Mouse (Mus musculus): Measurements from ENCODE around the gene Slit2. TPM values are rescaled to one million over a fixed set of nuclear protein-coding genes. Genes with fewer than 3 reads are reported as not detected.

The Slit2 gene
- polyA plus RNA-seq, 1 experiment from 2014 or later: 19.4 TPM

DNA sequence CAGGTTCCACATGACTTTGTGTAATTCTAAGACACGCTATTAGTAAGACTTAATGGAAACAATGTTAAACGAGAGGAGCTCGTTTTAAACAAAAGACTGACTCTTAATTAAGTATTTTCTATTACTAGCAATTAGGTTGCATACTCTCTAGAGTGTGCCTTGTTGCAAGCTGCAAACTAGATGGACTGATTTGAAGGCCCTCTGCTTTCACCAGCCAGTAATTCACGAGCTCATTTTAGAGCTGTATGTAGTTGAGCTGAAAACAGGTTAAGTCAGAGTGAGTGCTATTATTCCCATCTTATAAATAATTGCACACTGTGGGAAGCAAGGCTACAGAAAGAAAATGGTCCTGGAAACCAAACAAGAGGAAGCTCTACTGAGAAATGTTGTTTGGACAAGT lies 294.6 kb downstream of the Slit2 start:
- ATAC-seq (replicated peaks; ENCODE audit: insufficient number of reproducible peaks, low FRiP score, low TSS enrichment, low read depth) (no peak), DNase-seq (ENCODE audit: low spot score) (no peak)
- H3K4me2 ChIP-seq (ENCODE audit: low read depth, low read length): no peak overlapping the region
- H3K27me3 ChIP-seq (ENCODE audit: control insufficient read depth, insufficient read depth, low read length): no peaks in the 10 kb centered on the region
- no peak overlapping the region for H3K4me3 ChIP-seq (ENCODE audit: low read depth, low read length)
- no peaks in the 10 kb centered on the region for H3K9me3 ChIP-seq (replicated peaks; ENCODE audit: control insufficient read depth, low read length)
- H3K27ac ChIP-seq (replicated peaks; ENCODE audit: low read depth, low read length): no peak overlapping the region
- no peaks in the 10 kb centered on the region for H3K4me1 ChIP-seq (ENCODE audit: control insufficient read depth, insufficient read depth, low read length)
- no peak overlapping the region for H3K9ac ChIP-seq (replicated peaks; ENCODE audit: low read length)
- H3K36me3 ChIP-seq (replicated peaks; ENCODE audit: control insufficient read depth, insufficient read depth, low read depth, low read length): no peaks in the 10 kb centered on the region
- 82% methylated on average over 4 of the region's 4 CpGs for WGBS

DNA sequence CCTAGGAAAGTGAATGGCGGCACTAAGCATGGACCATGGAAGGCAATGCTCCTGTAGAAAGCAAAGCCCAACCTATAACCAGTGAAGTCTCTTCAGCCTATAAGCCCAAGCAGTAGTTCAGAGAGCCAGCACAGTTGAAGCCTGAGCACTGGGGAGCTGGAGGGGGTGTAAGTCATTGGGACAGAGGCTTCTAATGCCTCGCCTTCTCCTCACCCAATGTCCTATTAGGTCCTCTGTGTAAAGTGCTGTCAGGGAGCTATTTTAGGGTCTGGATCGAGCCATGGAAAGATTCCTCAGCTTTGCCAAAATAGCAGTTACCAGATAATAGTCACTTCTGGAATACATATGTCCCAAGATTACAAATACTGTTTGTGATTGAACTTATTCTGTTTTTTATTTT lies 318.2 kb downstream of the Slit2 start:
- Histone ChIP-seq H3K27me3 (ENCODE audit: control insufficient read depth, insufficient read depth, low read length) (no peaks in the 10 kb centered on the region), H3K9ac (replicated peaks; ENCODE audit: low read length) (no peak overlapping the region), H3K4me3 (ENCODE audit: low read depth, low read length) (no peak overlapping the region), H3K27ac (replicated peaks; ENCODE audit: low read depth, low read length) (no peak overlapping the region), H3K36me3 (replicated peaks; ENCODE audit: control insufficient read depth, insufficient read depth, low read depth, low read length) (no peaks in the 10 kb centered on the region), H3K9me3 (replicated peaks; ENCODE audit: control insufficient read depth, low read length) (no peaks in the 10 kb centered on the region), H3K4me2 (ENCODE audit: low read depth, low read length) (no peak overlapping the region), H3K4me1 (ENCODE audit: control insufficient read depth, insufficient read depth, low read length) (no peaks in the 10 kb centered on the region)
- 91% methylated on average over 3 of the region's 3 CpGs for WGBS
- DNase-seq (ENCODE audit: low spot score) (no peak), ATAC-seq (replicated peaks; ENCODE audit: insufficient number of reproducible peaks, low FRiP score, low TSS enrichment, low read depth) (no peak)

DNA sequence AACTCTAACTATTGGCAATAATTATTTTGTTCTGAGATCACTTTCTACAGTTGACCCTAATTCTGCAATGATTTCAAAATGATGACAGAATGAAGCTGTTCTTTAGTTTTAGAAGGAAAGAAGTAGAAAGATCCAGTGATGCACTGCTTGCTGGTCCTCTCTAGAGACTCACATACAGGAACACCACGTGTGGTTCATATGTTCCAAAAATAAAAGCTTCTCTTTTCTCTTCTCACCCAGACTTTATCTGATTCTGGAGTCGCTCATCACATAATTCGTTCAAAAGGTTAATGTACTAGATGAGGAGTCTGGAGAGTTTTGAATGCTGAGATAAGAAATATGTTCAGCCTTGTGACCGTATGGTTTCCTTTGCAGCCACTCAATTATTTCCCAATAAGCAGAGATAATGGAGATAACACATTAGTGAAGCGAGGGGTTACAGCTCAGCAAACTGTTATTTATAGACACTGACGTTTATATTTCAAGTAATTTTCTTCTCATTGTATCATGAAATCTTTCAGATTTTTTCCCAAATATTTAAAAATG lies 332.2 kb downstream of the Slit2 start:
- no peak for DNase-seq (ENCODE audit: low spot score)
- H3K36me3 ChIP-seq (replicated peaks; ENCODE audit: control insufficient read depth, insufficient read depth, low read depth, low read length): no peaks in the 10 kb centered on the region
- H3K27ac ChIP-seq (replicated peaks; ENCODE audit: low read depth, low read length): no peak overlapping the region
- no peaks in the 10 kb centered on the region for H3K27me3 ChIP-seq (ENCODE audit: control insufficient read depth, insufficient read depth, low read length)
- no peaks in the 10 kb centered on the region for H3K4me1 ChIP-seq (ENCODE audit: control insufficient read depth, insufficient read depth, low read length)
- WGBS: 86% methylated on average over 6 of the region's 6 CpGs
- no peak overlapping the region for H3K4me3 ChIP-seq (ENCODE audit: low read depth, low read length)
- no peak overlapping the region for H3K9ac ChIP-seq (replicated peaks; ENCODE audit: low read length)
- ATAC-seq (replicated peaks; ENCODE audit: insufficient number of reproducible peaks, low FRiP score, low TSS enrichment, low read depth): no peak
- H3K4me2 ChIP-seq (ENCODE audit: low read depth, low read length): no peak overlapping the region
- H3K9me3 ChIP-seq (replicated peaks; ENCODE audit: control insufficient read depth, low read length): no peaks in the 10 kb centered on the region

DNA sequence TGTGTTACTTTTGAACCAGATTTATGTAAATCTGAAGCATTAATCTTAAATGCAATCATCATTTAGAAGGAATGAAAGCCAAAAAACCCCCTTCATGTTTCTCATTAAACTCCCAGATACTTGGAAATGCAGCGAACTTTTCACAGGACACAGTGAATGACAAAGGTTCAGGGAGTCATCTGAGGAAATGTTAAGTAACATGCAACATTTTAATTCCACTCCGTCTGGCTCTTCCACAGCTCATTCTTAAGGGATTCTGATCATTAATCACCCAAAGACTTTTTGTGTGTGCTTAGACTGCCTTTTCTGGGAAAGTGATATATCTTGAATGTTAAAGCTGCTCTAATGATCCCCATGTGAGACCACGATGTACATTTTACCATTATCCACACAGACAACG lies 337.7 kb downstream of the Slit2 start:
- no peak for DNase-seq (ENCODE audit: low spot score)
- no peaks in the 10 kb centered on the region for H3K4me1 ChIP-seq (ENCODE audit: control insufficient read depth, insufficient read depth, low read length)
- no peaks in the 10 kb centered on the region for H3K36me3 ChIP-seq (replicated peaks; ENCODE audit: control insufficient read depth, insufficient read depth, low read depth, low read length)
- 73% methylated on average over 4 of the region's 4 CpGs for WGBS
- ATAC-seq (replicated peaks; ENCODE audit: insufficient number of reproducible peaks, low FRiP score, low TSS enrichment, low read depth): no peak
- no peak overlapping the region for H3K9ac ChIP-seq (replicated peaks; ENCODE audit: low read length)
- H3K27me3 ChIP-seq (ENCODE audit: control insufficient read depth, insufficient read depth, low read length): no peaks in the 10 kb centered on the region
- H3K4me3 ChIP-seq (ENCODE audit: low read depth, low read length): no peak overlapping the region
- H3K9me3 ChIP-seq (replicated peaks; ENCODE audit: control insufficient read depth, low read length): no peaks in the 10 kb centered on the region
- H3K4me2 ChIP-seq (ENCODE audit: low read depth, low read length): no peak overlapping the region
- H3K27ac ChIP-seq (replicated peaks; ENCODE audit: low read depth, low read length): no peak overlapping the region

DNA sequence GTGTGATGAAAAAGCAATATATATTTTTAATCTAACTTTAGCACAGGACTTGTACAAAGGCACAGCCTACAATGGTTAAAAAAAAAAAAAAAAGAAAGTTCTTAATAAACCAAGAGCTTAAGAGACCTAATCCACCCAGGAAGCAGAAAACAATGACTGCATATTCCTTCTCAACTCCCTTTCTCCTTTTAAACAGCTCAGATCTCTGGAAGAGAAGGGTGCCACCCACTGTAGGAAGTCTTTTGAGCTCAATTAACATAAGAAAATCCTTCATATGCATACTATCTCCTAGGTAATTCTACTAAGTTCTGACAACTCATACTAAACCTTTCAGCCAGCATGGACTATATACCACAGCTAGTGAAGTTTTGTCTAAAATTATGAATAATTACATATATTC lies 343.3 kb downstream of the Slit2 start:
- DNase-seq (ENCODE audit: low spot score) (no peak), ATAC-seq (replicated peaks; ENCODE audit: insufficient number of reproducible peaks, low FRiP score, low TSS enrichment, low read depth) (no peak)
- no peak overlapping the region for H3K4me3 ChIP-seq (ENCODE audit: low read depth, low read length)

DNA sequence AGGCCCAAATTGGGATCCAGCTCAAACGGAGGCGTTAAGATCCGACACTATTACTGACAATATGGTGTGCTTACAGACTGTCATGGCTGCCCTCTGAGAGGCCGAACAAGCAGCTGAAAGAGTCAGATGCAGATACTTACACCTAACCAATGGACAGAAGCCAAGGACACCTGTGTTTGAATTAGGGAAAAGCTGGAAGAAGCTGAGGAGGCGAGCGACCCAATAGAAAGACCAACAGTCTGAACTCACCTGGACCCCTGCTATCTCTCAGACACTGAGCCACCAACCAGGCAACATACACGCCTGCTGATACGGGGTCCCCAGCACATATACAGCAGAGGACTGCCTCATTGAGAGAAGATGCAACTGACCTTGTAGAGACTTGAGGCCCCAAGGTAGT lies 344.7 kb downstream of the Slit2 start, which contains the start of gene 5730480H06Rik:
Gene 5730480H06Rik, plus strand, starts transcription at position 301 of the 400 bp plus-strand sequence.
- no peaks in the 10 kb centered on the region for H3K9me3 ChIP-seq (replicated peaks; ENCODE audit: control insufficient read depth, low read length)
- DNase-seq (ENCODE audit: low spot score) (no peak), ATAC-seq (replicated peaks; ENCODE audit: insufficient number of reproducible peaks, low FRiP score, low TSS enrichment, low read depth) (no peak)
- no peak within 1 kb of the TSS for H3K4me2 ChIP-seq (ENCODE audit: low read depth, low read length)
- no peak within 1 kb of the TSS for H3K4me3 ChIP-seq (ENCODE audit: low read depth, low read length)
- no peak within 1 kb of the TSS for H3K27ac ChIP-seq (replicated peaks; ENCODE audit: low read depth, low read length)
- WGBS: 92% methylated on average over 8 of the region's 8 CpGs
- no peak within 1 kb of the TSS for H3K9ac ChIP-seq (replicated peaks; ENCODE audit: low read length)
- no peaks in the 10 kb centered on the region for H3K27me3 ChIP-seq (ENCODE audit: control insufficient read depth, insufficient read depth, low read length)
- H3K4me1 ChIP-seq (ENCODE audit: control insufficient read depth, insufficient read depth, low read length): no peaks in the 10 kb centered on the region
- no peaks in the 10 kb centered on the region for H3K36me3 ChIP-seq (replicated peaks; ENCODE audit: control insufficient read depth, insufficient read depth, low read depth, low read length)

More for the DNA sequence above, 343.3 kb downstream of the Slit2 start:
- Histone ChIP-seq H3K4me2 (ENCODE audit: low read depth, low read length) (no peak overlapping the region), H3K36me3 (replicated peaks; ENCODE audit: control insufficient read depth, insufficient read depth, low read depth, low read length) (no peaks in the 10 kb centered on the region), H3K4me1 (ENCODE audit: control insufficient read depth, insufficient read depth, low read length) (no peaks in the 10 kb centered on the region), H3K9me3 (replicated peaks; ENCODE audit: control insufficient read depth, low read length) (no peaks in the 10 kb centered on the region), H3K27ac (replicated peaks; ENCODE audit: low read depth, low read length) (no peak overlapping the region), H3K27me3 (ENCODE audit: control insufficient read depth, insufficient read depth, low read length) (no peaks in the 10 kb centered on the region), H3K9ac (replicated peaks; ENCODE audit: low read length) (no peak overlapping the region)

DNA sequence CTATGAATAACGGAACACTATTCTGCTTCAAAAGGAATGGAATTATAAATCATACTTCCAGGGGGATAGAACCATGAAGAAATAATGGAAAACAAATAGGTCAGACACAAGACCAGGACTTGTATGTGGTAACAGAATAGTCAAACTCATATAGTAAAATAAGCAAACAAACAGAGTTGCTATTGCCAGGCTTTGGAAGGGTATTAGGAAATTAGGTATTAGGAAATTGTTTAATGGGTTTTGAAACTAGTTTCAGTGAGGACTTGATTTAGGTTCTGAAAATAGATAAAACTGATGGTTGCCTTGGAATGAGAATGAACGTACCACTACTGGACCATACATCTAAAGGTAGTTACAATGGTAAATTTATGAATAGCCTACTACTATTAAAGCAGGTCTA lies 346.8 kb downstream of the Slit2 start:
- Histone ChIP-seq H3K9me3 (replicated peaks; ENCODE audit: control insufficient read depth, low read length) (no peaks in the 10 kb centered on the region), H3K4me1 (ENCODE audit: control insufficient read depth, insufficient read depth, low read length) (no peaks in the 10 kb centered on the region), H3K4me2 (ENCODE audit: low read depth, low read length) (no peak overlapping the region), H3K36me3 (replicated peaks; ENCODE audit: control insufficient read depth, insufficient read depth, low read depth, low read length) (no peaks in the 10 kb centered on the region), H3K27me3 (ENCODE audit: control insufficient read depth, insufficient read depth, low read length) (no peaks in the 10 kb centered on the region), H3K9ac (replicated peaks; ENCODE audit: low read length) (no peak overlapping the region), H3K27ac (replicated peaks; ENCODE audit: low read depth, low read length) (no peak overlapping the region), H3K4me3 (ENCODE audit: low read depth, low read length) (no peak overlapping the region)
- DNase-seq (ENCODE audit: low spot score) (no peak), ATAC-seq (replicated peaks; ENCODE audit: insufficient number of reproducible peaks, low FRiP score, low TSS enrichment, low read depth) (no peak)
- WGBS: 88% methylated on average over 2 of the region's 2 CpGs

DNA sequence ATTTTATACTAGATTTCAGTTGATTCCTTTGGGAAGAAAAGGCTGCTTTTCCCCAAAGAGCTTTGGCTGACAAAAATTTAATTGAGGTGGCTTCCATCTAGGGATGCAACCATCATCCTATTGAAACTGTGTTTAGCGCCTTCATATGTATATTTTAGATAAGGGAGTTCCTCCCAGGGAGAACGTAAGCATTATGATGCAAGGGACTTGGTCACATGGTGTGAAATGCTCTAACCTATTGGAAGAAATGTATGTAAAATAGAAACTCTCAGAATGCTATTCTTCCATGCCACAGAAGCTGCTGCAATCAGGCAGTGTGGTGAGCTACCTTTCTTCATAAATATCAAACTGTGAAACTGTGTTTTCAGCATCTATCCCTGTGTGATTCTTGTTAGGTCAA lies 347.9 kb downstream of the Slit2 start:
- no peak overlapping the region for H3K27ac ChIP-seq (replicated peaks; ENCODE audit: low read depth, low read length)
- no peaks in the 10 kb centered on the region for H3K9me3 ChIP-seq (replicated peaks; ENCODE audit: control insufficient read depth, low read length)
- no peaks in the 10 kb centered on the region for H3K27me3 ChIP-seq (ENCODE audit: control insufficient read depth, insufficient read depth, low read length)
- ATAC-seq (replicated peaks; ENCODE audit: insufficient number of reproducible peaks, low FRiP score, low TSS enrichment, low read depth) (no peak), DNase-seq (ENCODE audit: low spot score) (no peak)
- no peak overlapping the region for H3K4me3 ChIP-seq (ENCODE audit: low read depth, low read length)
- H3K36me3 ChIP-seq (replicated peaks; ENCODE audit: control insufficient read depth, insufficient read depth, low read depth, low read length): no peaks in the 10 kb centered on the region
- no peak overlapping the region for H3K9ac ChIP-seq (replicated peaks; ENCODE audit: low read length)
- 83% methylated on average over 2 of the region's 2 CpGs for WGBS
- no peaks in the 10 kb centered on the region for H3K4me1 ChIP-seq (ENCODE audit: control insufficient read depth, insufficient read depth, low read length)
- H3K4me2 ChIP-seq (ENCODE audit: low read depth, low read length): no peak overlapping the region
